Mouse (Mus musculus) thymus, postnatal 36 days (tissue): ENCODE data around the gene Rpl23.

ENCODE experiments used
- DNase-seq, 2 experiments: peaks; one replicate each; pipeline ENCODE4 v3.0.0; 2022; ENCODE audit warnings: mixed read lengths in 2 of 2

The Rpl23 gene

GRCm38 (mm10) chr11:97781832-97782563 lies at the start of gene Rpl23:
Gene Rpl23, minus strand, starts transcription at chr11:97782437.
- peak; percentile 98 to 99 for DNase-seq

- no peak for DNase-seq
Observed at GRCm38 (mm10) chr11:97832001-97832400, 49.8 kb upstream of the Rpl23 start.

GRCm38 (mm10) chr11:97830501-97830900 lies 48.3 kb upstream of the Rpl23 start:
- no peak for DNase-seq

- no peak for DNase-seq
Observed at GRCm38 (mm10) chr11:97829913-97830476, 47.8 kb upstream of the Rpl23 start.

- no peak for DNase-seq
Observed at GRCm38 (mm10) chr11:97829365-97829764, 47.1 kb upstream of the Rpl23 start.

- no peak for DNase-seq
Observed at GRCm38 (mm10) chr11:97827654-97828053, 45.4 kb upstream of the Rpl23 start.

GRCm38 (mm10) chr11:97826414-97826813 lies 44.2 kb upstream of the Rpl23 start:
- DNase-seq: no peak

- peak; percentile 65 to 71 for DNase-seq
Observed at GRCm38 (mm10) chr11:97825971-97826370, 43.7 kb upstream of the Rpl23 start.

GRCm38 (mm10) chr11:97825295-97825694 lies 43.1 kb upstream of the Rpl23 start:
- peak; percentile 85 to 88 for DNase-seq

GRCm38 (mm10) chr11:97824895-97825294 lies 42.7 kb upstream of the Rpl23 start:
- no peak for DNase-seq

- no peak for DNase-seq
Observed at GRCm38 (mm10) chr11:97824168-97824567, 41.9 kb upstream of the Rpl23 start.

GRCm38 (mm10) chr11:97822840-97823603 lies 40.8 kb upstream of the Rpl23 start:
- DNase-seq: no peak

GRCm38 (mm10) chr11:97821401-97822064 lies 39.3 kb upstream of the Rpl23 start:
- no peak for DNase-seq

- DNase-seq: no peak
Observed at GRCm38 (mm10) chr11:97820840-97821239, 38.6 kb upstream of the Rpl23 start.

GRCm38 (mm10) chr11:97819923-97820322 lies 37.7 kb upstream of the Rpl23 start:
- no peak for DNase-seq

GRCm38 (mm10) chr11:97819102-97819501 lies 36.9 kb upstream of the Rpl23 start:
- no peak for DNase-seq

- no peak for DNase-seq
Observed at GRCm38 (mm10) chr11:97818571-97818970, 36.3 kb upstream of the Rpl23 start.

GRCm38 (mm10) chr11:97818003-97818402 lies 35.8 kb upstream of the Rpl23 start:
- DNase-seq: no peak

GRCm38 (mm10) chr11:97817379-97817778 lies 35.1 kb upstream of the Rpl23 start:
- DNase-seq: no peak

GRCm38 (mm10) chr11:97816916-97817315 lies 34.7 kb upstream of the Rpl23 start:
- DNase-seq: no peak

- DNase-seq: no peak
Observed at GRCm38 (mm10) chr11:97816176-97816575, 33.9 kb upstream of the Rpl23 start.

- DNase-seq: no peak
Observed at GRCm38 (mm10) chr11:97815736-97816135, 33.5 kb upstream of the Rpl23 start.
